Mouse (Mus musculus): ENCODE measurements around the gene Nfyb. TPM values are rescaled to one million over a fixed set of nuclear protein-coding genes. Genes with fewer than 3 reads are reported as not detected.

Nfyb gene
- polyA plus RNA-seq, 1 experiment = 3.6 TPM

DNA sequence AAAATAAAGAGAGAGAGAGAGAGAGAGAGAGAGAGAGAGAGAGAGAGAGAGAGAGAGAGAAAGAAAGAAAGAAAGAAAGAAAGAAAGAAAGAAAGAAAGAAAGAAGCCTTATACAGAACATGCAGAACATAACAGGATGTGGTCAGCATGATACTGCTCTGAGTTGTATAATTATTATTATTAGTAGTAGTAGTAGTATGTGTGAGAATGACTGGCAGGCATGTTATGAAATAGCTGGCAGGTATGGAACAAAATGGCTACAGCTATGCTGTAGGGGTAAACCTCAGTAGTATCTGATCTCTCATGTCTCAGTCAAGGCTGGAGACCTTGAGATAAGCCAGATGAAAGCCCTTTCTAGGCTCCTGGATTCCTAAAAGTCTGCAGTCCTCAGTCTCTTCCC is 25.2 kb upstream of the Nfyb start:
- Histone ChIP-seq H3K36me3 (ENCODE audit: control insufficient read depth) (no peaks in the 10 kb centered on the region), H3K4me3 (replicated peaks) (no peak overlapping the region), H3K27me3 (ENCODE audit: control insufficient read depth) (peaks cover 2% of the 10 kb centered on the region; the same call in 1 of the 2 replicates), H3K4me1 (ENCODE audit: control insufficient read depth) (peaks cover 3% of the 10 kb centered on the region), H3K9me3 (ENCODE audit: control insufficient read depth, low read length) (peaks cover 3% of the 10 kb centered on the region)
- TF ChIP-seq TAL1 (IDR thresholded peaks at IDR 0.05; ENCODE audit: low read length) = no peak
- TF ChIP-seq GATA1 (IDR thresholded peaks at IDR 0.05; ENCODE audit: low read length) = no peak

DNA sequence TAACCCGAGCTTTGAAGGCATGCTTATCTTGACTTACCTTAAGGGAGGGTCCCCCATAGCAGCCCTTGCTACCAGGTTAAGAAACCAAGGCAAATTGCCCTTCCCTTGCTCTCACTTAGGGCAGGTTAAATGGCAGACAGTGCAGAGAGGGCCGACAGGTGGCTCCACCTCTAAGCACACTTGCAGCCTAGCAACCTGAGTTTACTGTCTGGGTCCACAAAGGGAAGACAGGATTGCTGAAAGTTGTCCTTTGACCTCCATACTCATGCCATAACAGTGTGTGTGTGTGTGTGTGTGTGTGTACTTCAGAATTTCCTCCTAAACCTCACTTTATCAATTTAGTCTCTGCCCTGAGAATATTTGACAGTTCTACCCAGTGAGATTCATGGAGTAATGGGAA is 18.5 kb upstream of the Nfyb start:
- H3K27me3 ChIP-seq (ENCODE audit: control insufficient read depth) = peaks cover 2% of the 10 kb centered on the region; the same call in 1 of the 2 replicates
- H3K36me3 ChIP-seq (ENCODE audit: control insufficient read depth) = no peaks in the 10 kb centered on the region
- TF ChIP-seq GATA1 (IDR thresholded peaks at IDR 0.05; ENCODE audit: low read length) (no peak), TAL1 (IDR thresholded peaks at IDR 0.05; ENCODE audit: low read length) (no peak)
- H3K4me3 ChIP-seq (replicated peaks) = no peak overlapping the region
- no peaks in the 10 kb centered on the region for H3K9me3 ChIP-seq (ENCODE audit: control insufficient read depth, low read length)
- H3K4me1 ChIP-seq (ENCODE audit: control insufficient read depth) = peaks cover 31% of the 10 kb centered on the region

DNA sequence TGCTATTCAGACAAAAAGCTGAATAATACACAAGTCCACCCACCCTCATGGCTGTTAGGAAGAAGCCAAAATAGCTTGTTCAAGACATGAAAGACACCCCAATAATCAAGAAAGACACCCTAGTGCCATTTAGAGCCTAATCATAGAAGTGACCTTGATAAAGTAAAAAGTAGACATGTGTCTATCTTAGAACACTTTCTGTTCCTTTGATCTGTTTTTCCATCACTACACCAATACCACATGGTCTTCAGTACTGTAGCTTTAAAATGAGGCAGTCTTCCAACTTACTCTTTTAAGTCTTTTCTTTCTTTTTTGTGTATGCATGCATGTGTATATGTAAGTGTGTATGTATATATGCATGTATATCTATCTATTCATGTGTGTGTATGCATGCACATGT is 16.9 kb upstream of the Nfyb start:
- Histone ChIP-seq H3K4me3 (replicated peaks) (no peak overlapping the region), H3K9me3 (ENCODE audit: control insufficient read depth, low read length) (no peaks in the 10 kb centered on the region), H3K4me1 (ENCODE audit: control insufficient read depth) (peaks cover 46% of the 10 kb centered on the region), H3K27me3 (ENCODE audit: control insufficient read depth) (no peaks in the 10 kb centered on the region), H3K36me3 (ENCODE audit: control insufficient read depth) (no peaks in the 10 kb centered on the region)
- TF ChIP-seq GATA1 (IDR thresholded peaks at IDR 0.05; ENCODE audit: low read length) = no peak
- no peak for TF ChIP-seq TAL1 (IDR thresholded peaks at IDR 0.05; ENCODE audit: low read length)

DNA sequence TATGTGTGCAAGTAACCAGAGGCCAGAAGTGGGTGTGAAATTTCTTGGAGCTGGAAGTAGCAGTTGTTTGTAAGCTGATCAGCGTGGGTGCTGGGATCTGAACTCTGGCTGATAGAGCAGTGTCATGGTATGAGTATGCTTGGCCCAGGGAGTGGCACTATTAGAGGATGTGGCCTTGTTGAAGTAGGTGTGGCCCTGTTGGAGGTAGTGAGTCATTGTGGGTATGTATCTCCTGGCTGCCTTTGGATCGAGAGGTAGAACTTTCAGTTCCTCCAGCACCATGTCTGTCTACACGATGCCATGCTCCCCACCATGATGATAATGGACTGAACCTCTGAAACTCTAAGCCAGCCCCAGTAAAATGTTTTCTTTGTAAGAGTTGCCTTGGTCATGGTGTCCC is 16.4 kb upstream of the Nfyb start:
- Histone ChIP-seq H3K4me3 (replicated peaks) (no peak overlapping the region), H3K4me1 (ENCODE audit: control insufficient read depth) (peaks cover 48% of the 10 kb centered on the region), H3K27me3 (ENCODE audit: control insufficient read depth) (peaks cover 3% of the 10 kb centered on the region; the same call in 1 of the 2 replicates), H3K36me3 (ENCODE audit: control insufficient read depth) (no peaks in the 10 kb centered on the region), H3K9me3 (ENCODE audit: control insufficient read depth, low read length) (no peaks in the 10 kb centered on the region)
- no peak for TF ChIP-seq GATA1 (IDR thresholded peaks at IDR 0.05; ENCODE audit: low read length)
- no peak for TF ChIP-seq TAL1 (IDR thresholded peaks at IDR 0.05; ENCODE audit: low read length)

DNA sequence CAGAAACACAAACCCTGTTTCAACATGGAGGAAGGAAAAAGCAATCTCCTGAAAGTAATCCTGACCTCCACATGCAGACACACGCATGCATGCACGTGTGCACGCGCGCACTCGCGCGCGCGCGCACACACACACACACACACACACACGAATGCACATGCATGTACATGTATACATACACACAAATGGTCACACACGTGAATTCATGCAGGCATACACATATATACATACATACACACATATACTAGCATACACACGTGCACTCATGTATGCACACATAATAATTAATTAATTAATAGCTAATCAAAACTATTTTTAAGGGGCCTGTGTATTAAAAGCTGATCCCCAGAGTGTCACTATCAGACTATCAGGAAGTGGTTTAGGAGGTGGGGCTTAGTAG is 15.9 kb upstream of the Nfyb start:
- no peaks in the 10 kb centered on the region for H3K36me3 ChIP-seq (ENCODE audit: control insufficient read depth)
- H3K27me3 ChIP-seq (ENCODE audit: control insufficient read depth) = peaks cover 3% of the 10 kb centered on the region; the same call in 1 of the 2 replicates
- peaks cover 48% of the 10 kb centered on the region for H3K4me1 ChIP-seq (ENCODE audit: control insufficient read depth)
- H3K9me3 ChIP-seq (ENCODE audit: control insufficient read depth, low read length) = no peaks in the 10 kb centered on the region
- TF ChIP-seq TAL1 (IDR thresholded peaks at IDR 0.05; ENCODE audit: low read length) (no peak), GATA1 (IDR thresholded peaks at IDR 0.05; ENCODE audit: low read length) (no peak)
- no peak overlapping the region for H3K4me3 ChIP-seq (replicated peaks)

DNA sequence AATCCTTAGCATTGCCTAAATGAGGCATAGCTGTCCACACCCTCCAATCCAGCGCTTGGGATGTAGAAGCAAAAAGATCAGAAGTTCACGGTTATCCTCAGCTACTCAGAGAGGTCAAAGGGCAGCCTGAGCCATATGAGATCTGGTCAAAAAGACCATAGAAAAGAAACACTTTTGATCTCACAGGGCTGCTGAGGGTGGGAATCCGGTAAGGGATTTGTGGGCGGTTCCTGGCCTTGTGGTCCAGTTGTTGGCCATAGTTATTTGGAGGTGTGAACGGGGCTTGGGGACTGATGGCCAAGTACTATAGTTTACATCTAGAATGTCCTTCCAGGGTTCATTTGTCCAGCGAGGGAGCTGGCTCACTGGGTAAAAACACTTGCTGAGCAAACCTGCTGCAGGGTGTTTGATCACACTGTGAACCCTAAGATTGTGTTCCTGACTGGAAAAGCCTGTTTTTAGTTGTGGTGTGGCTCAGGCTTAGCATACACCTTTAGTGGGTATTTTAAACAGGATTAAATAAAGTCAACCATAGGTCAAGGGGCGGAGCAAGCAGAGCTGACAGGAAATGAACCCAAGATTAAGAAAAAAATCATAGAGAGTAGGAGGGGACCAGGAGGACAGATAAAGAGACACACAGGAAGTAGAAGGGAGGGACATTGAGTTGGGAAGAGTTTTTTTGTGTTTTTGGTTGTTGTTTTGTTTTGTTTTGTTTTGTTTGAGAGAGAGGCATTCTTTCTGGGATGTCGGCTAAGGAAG is 15.0 kb upstream of the Nfyb start:
- Histone ChIP-seq H3K9me3 (ENCODE audit: control insufficient read depth, low read length) (no peaks in the 10 kb centered on the region), H3K4me1 (ENCODE audit: control insufficient read depth) (peaks cover 48% of the 10 kb centered on the region), H3K4me3 (replicated peaks) (no peak overlapping the region), H3K36me3 (ENCODE audit: control insufficient read depth) (no peaks in the 10 kb centered on the region), H3K27me3 (ENCODE audit: control insufficient read depth) (peaks cover 3% of the 10 kb centered on the region; the same call in 1 of the 2 replicates)
- no peak for TF ChIP-seq TAL1 (IDR thresholded peaks at IDR 0.05; ENCODE audit: low read length)
- no peak for TF ChIP-seq GATA1 (IDR thresholded peaks at IDR 0.05; ENCODE audit: low read length)

DNA sequence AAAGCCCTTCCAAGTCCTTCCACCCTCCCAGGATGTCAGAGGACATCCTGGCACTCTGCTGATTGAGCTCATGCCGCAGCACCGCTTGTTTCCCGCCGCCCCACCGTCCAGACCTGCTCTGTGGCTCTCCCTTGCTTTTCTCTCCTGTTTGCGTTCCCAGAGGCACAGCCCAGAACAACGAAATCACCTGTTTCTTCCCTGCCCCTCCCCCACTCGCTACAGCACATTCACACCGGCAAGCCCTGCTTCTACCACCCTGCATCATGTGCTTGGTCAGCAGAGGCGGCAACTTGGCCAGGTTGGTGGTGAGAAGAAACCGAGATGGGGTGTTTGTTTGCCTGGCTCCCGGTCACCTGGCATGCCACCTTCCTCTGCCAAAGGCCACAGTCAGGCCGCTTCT is 13.9 kb upstream of the Nfyb start:
- H3K27me3 ChIP-seq (ENCODE audit: control insufficient read depth) = peaks cover 3% of the 10 kb centered on the region; the same call in 1 of the 2 replicates
- H3K4me3 ChIP-seq (replicated peaks) = no peak overlapping the region
- H3K36me3 ChIP-seq (ENCODE audit: control insufficient read depth) = no peaks in the 10 kb centered on the region
- H3K9me3 ChIP-seq (ENCODE audit: control insufficient read depth, low read length) = no peaks in the 10 kb centered on the region
- H3K4me1 ChIP-seq (ENCODE audit: control insufficient read depth) = peaks cover 48% of the 10 kb centered on the region
- TF ChIP-seq GATA1 (IDR thresholded peaks at IDR 0.05; ENCODE audit: low read length) = no peak
- no peak for TF ChIP-seq TAL1 (IDR thresholded peaks at IDR 0.05; ENCODE audit: low read length)

DNA sequence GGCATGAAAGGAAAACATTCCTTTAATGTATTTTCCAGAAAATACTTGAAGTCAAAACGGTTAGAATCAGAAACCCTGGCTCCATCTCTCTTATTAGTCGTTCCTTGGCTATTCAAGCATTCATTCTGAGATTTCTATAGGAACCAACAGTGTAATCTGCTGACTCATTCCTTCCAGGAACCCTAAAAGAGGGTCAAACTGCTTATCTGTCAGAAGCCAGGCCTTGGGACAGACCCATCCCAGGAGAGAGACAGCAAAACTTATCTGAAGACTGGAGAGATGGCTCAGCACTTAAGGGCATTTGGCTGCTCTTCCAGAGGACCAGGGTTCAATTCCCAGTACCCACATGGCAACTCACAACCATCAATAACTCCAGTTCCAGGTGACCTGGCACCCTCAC is 13.1 kb upstream of the Nfyb start:
- H3K27me3 ChIP-seq (ENCODE audit: control insufficient read depth) = peaks cover 3% of the 10 kb centered on the region; the same call in 1 of the 2 replicates
- no peaks in the 10 kb centered on the region for H3K9me3 ChIP-seq (ENCODE audit: control insufficient read depth, low read length)
- no peaks in the 10 kb centered on the region for H3K36me3 ChIP-seq (ENCODE audit: control insufficient read depth)
- peaks cover 48% of the 10 kb centered on the region for H3K4me1 ChIP-seq (ENCODE audit: control insufficient read depth)
- H3K4me3 ChIP-seq (replicated peaks) = no peak overlapping the region
- peak; percentile 33; the same call in 1 of the 3 replicates for TF ChIP-seq TAL1 (IDR thresholded peaks at IDR 0.05; ENCODE audit: low read length)
- TF ChIP-seq GATA1 (IDR thresholded peaks at IDR 0.05; ENCODE audit: low read length) = peak; percentile 15; the same call in 1 of the 2 replicates

DNA sequence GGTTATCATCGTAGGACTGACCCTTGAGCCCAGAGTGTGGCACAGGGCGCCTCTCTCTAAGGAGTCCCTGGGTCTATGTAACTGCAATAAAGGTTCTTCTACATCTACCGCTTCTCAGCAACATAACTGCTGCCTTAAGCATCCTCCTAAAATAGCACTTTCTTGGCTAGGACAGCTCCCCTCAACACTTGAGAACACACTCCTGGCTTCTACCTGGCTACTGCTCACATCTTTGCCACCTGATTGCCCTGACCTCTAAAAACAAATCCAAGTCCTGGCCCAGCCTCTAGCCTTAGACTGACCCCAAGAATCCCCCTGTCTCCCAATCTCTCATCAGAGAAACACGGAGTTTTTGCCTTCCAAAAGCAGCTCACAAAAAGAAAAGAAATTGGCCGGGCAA is 10.9 kb upstream of the Nfyb start:
- TF ChIP-seq TAL1 (IDR thresholded peaks at IDR 0.05; ENCODE audit: low read length) (no peak), GATA1 (IDR thresholded peaks at IDR 0.05; ENCODE audit: low read length) (no peak)
- H3K4me3 ChIP-seq (replicated peaks) = no peak overlapping the region
- H3K4me1 ChIP-seq (ENCODE audit: control insufficient read depth) = peaks cover 40% of the 10 kb centered on the region
- H3K27me3 ChIP-seq (ENCODE audit: control insufficient read depth) = peaks cover 6% of the 10 kb centered on the region; the same call in 1 of the 2 replicates
- no peaks in the 10 kb centered on the region for H3K36me3 ChIP-seq (ENCODE audit: control insufficient read depth)
- no peaks in the 10 kb centered on the region for H3K9me3 ChIP-seq (ENCODE audit: control insufficient read depth, low read length)
